ENCODE assay signal across 35 mouse cellular contexts in genomic region chr5:144351185-144351584, GRCm38 (mm10). TPM values are rescaled to one million over a fixed set of nuclear protein-coding genes. Genes with fewer than 3 reads are reported as not detected.
"Had no signal": no experiment of that assay in that cellular context is flagged by ENCODE, and none has a peak within 500 bp of the region (broad histone marks: within the 10 kb centered on the region; RNA-seq: fewer than 3 reads in every experiment).

No protein-coding gene starts in this region.

- H3K27ac ChIP-seq: limb, embryonic 10.5 days; limb, embryonic 12.5 days; limb, embryonic 13.5 days; limb, embryonic 15.5 days; liver, embryonic 12.5 days; liver, embryonic 13.5 days; liver, embryonic 14.5 days; liver, embryonic 15.5 days; lung, embryonic 15.5 days; macrophage; midbrain, embryonic 10.5 days; midbrain, embryonic 12.5 days; midbrain, embryonic 13.5 days; midbrain, embryonic 15.5 days; neural tube, embryonic 12.5 days had no signal

- H3K4me1 ChIP-seq: limb, embryonic 10.5 days; limb, embryonic 12.5 days; limb, embryonic 13.5 days; limb, embryonic 15.5 days; liver, embryonic 12.5 days; liver, embryonic 13.5 days; lung, embryonic 15.5 days; megakaryocyte, embryonic 14.5 days; midbrain, embryonic 12.5 days; midbrain, embryonic 13.5 days; midbrain, embryonic 15.5 days; neural tube, embryonic 12.5 days had no signal

- H3K27me3 ChIP-seq: limb, embryonic 12.5 days; limb, embryonic 13.5 days; limb, embryonic 15.5 days; neural tube, embryonic 12.5 days had no signal

- H3K36me3 ChIP-seq: limb, embryonic 10.5 days; limb, embryonic 12.5 days; limb, embryonic 13.5 days; limb, embryonic 15.5 days; liver, embryonic 12.5 days; liver, embryonic 13.5 days; liver, embryonic 15.5 days; lung, embryonic 15.5 days; midbrain, embryonic 10.5 days; midbrain, embryonic 12.5 days; midbrain, embryonic 13.5 days; midbrain, embryonic 15.5 days; neural tube, embryonic 12.5 days had no signal

- H3K9me3 ChIP-seq: limb, embryonic 10.5 days; limb, embryonic 12.5 days; limb, embryonic 13.5 days; limb, embryonic 15.5 days; liver, embryonic 12.5 days; liver, embryonic 13.5 days; liver, embryonic 15.5 days; lung, embryonic 15.5 days; megakaryocyte, embryonic 14.5 days; midbrain, embryonic 10.5 days; midbrain, embryonic 12.5 days; midbrain, embryonic 13.5 days; midbrain, embryonic 15.5 days; neural tube, embryonic 12.5 days had no signal

- H3K9ac ChIP-seq: limb, embryonic 12.5 days; limb, embryonic 13.5 days; limb, embryonic 15.5 days; liver, embryonic 12.5 days; liver, embryonic 13.5 days; liver, embryonic 14.5 days; liver, embryonic 15.5 days; liver, postnatal 0 days; lung, embryonic 14.5 days; lung, embryonic 15.5 days; midbrain, embryonic 12.5 days; midbrain, embryonic 13.5 days; midbrain, embryonic 15.5 days; neural tube, embryonic 12.5 days had no signal

- ATAC-seq: liver, embryonic 12.5 days; liver, postnatal 0 days; lung, postnatal 0 days; midbrain, embryonic 13.5 days; midbrain, embryonic 15.5 days; midbrain, embryonic 16.5 days had no signal

- H3K4me2 ChIP-seq: limb, embryonic 12.5 days; limb, embryonic 13.5 days; limb, embryonic 15.5 days; liver, embryonic 11.5 days; liver, embryonic 12.5 days; liver, embryonic 13.5 days; liver, embryonic 15.5 days; lung, embryonic 14.5 days; lung, embryonic 15.5 days; midbrain, embryonic 11.5 days; midbrain, embryonic 12.5 days; midbrain, embryonic 13.5 days; midbrain, embryonic 15.5 days; neural tube, embryonic 12.5 days had no signal

- H3K4me3 ChIP-seq: limb, embryonic 10.5 days; limb, embryonic 12.5 days; limb, embryonic 13.5 days; limb, embryonic 15.5 days; liver, embryonic 12.5 days; liver, embryonic 13.5 days; liver, embryonic 15.5 days; lung, embryonic 15.5 days; megakaryocyte, embryonic 14.5 days; midbrain, embryonic 10.5 days; midbrain, embryonic 12.5 days; midbrain, embryonic 13.5 days; midbrain, embryonic 15.5 days; myocyte; neural tube, embryonic 12.5 days had no signal

- DNase-seq: left cerebral cortex, postnatal 4 days; liver; liver, embryonic 13.5 days; liver, postnatal 0 days; lung, adult 18-20 months; lung, adult 2 months; lung, embryonic 14.5 days; lung, postnatal 10 days; lung, postnatal 14 days; lung, postnatal 36 days; lung, postnatal 4 days; midbrain, embryonic 14.5 days had no signal

RNA-seq across cellular contexts. Expression of gene Baiap2l1, which starts 6.7 kb away (rescaled TPM):
- total RNA-seq: megakaryocyte progenitor cell, adult 5-6 weeks; megakaryocyte, adult 5-6 weeks; megakaryocyte-erythroid progenitor cell, adult 5-6 weeks had no signal
